Mouse (Mus musculus) heart, adult 2 months (tissue): ENCODE data around the gene Fhit. TPM values are rescaled to one million over a fixed set of nuclear protein-coding genes. Genes with fewer than 3 reads are reported as not detected.

Experiments used
- DNase-seq, 2 experiments: peaks; one replicate each; pipeline ENCODE4 v3.0.0; 2021
- H3K27ac ChIP-seq: fragments of 200-600 bp; 2 replicates; pipeline ENCODE4 v1.8.1; 2022
- H3K27me3 ChIP-seq: fragments of 200-500 bp; 2 replicates; pipeline ENCODE4 v1.6.1; 2012; ENCODE audit warnings: mild to moderate bottlenecking, low read length, inconsistent platforms, mixed read lengths; ENCODE audit not compliant: control insufficient read depth, insufficient read depth
- H3K36me3 ChIP-seq: fragments of 200-500 bp; 2 replicates; pipeline ENCODE4 v1.6.1; 2012; ENCODE audit warnings: low read length, inconsistent platforms; ENCODE audit not compliant: control insufficient read depth, insufficient read depth
- H3K4me1 ChIP-seq: fragments of 200-500 bp; 2 replicates; pipeline ENCODE4 v1.6.1; 2011; ENCODE audit warnings: low read length; ENCODE audit not compliant: control insufficient read depth, insufficient read depth
- H3K4me3 ChIP-seq: fragments of 200-600 bp; 2 replicates; pipeline ENCODE4 v1.8.1; 2022
- H3K79me2 ChIP-seq: fragments of 200-500 bp; replicated peaks from 2 replicates; pipeline ENCODE4 v1.6.1; 2012; ENCODE audit warnings: mild to moderate bottlenecking, inconsistent platforms, low read length, moderate library complexity, mixed read lengths; ENCODE audit not compliant: control insufficient read depth, insufficient read depth
- H3K9ac ChIP-seq: fragments of 200-500 bp; 2 replicates; pipeline ENCODE4 v1.6.1; 2012; ENCODE audit warnings: low read depth, mild to moderate bottlenecking, control low read depth, inconsistent platforms, low read length, mixed read lengths
- CTCF ChIP-seq: fragments of 200-600 bp; IDR thresholded peaks from 2 replicates; pipeline ENCODE4 v1.8.1; 2022; ENCODE audit warnings: antibody characterized with exemption, mild to moderate bottlenecking, moderate library complexity
- EP300 ChIP-seq: fragments of 200-500 bp; IDR thresholded peaks from 2 replicates; pipeline ENCODE4 v1.6.1; 2011; ENCODE audit warnings: low read depth, low read length, control low read depth; ENCODE audit not compliant: insufficient read depth
- POLR2A ChIP-seq: fragments of 200-500 bp; IDR thresholded peaks from 2 replicates; pipeline ENCODE4 v1.6.1; 2011; ENCODE audit warnings: mild to moderate bottlenecking, low read depth, low read length, control low read depth; ENCODE audit not compliant: insufficient read depth
- WGBS: fragments of 180-500 bp; shearing (Covaris S2); methylation state at CpG from one replicate; pipeline ENCODE4 v1.1.7; 2018; 5-methylcytosine and 5-hydroxymethylcytosine counted together
- intact Hi-C: fragments of 180-260 bp; cut with DNase I; formaldehyde crosslinking; loops from one replicate; pipeline ENCODE4 v1.15.1; 2025
- polyA plus RNA-seq: library from polyadenylated mRNA; depleted of rRNA; stranded (reverse); fragments of >200 nt; gene quantifications from 2 replicates; pipeline ENCODE4 v1.2.3, GENCODE M21; 2012
- total RNA-seq, 2 experiments: library from RNA; stranded (reverse); gene quantifications; 2 replicates each; pipeline ENCODE4 v1.2.3; 2021

The Fhit gene
- total and polyA plus RNA-seq, 3 experiments, result 1.7 to 2.3 (median 1.7) TPM

GRCm38 (mm10) chr14:10316764-10317163, 845.1 kb downstream of the Fhit start:
- Histone ChIP-seq H3K9ac (no peak overlapping the region), H3K79me2 (no peaks in the 10 kb centered on the region), H3K27me3 (no peaks in the 10 kb centered on the region), H3K4me1 (no peaks in the 10 kb centered on the region), H3K36me3 (no peaks in the 10 kb centered on the region), H3K27ac (no peak overlapping the region), H3K4me3 (no peak overlapping the region)
- no peak for DNase-seq
- intact Hi-C loops, result no loop called here
- whole genome bisulfite sequencing, result 54% methylated on average over 3 of the region's 3 CpGs
- no peak for TF ChIP-seq POLR2A
- no peak for TF ChIP-seq EP300
- no peak for TF ChIP-seq CTCF

- intact Hi-C loops, result no loop called here
- TF ChIP-seq EP300 (no peak), CTCF (no peak), POLR2A (no peak)
- H3K36me3 ChIP-seq, result no peaks in the 10 kb centered on the region
- DNase-seq, result no peak
- H3K4me1 ChIP-seq, result no peaks in the 10 kb centered on the region
- no peaks in the 10 kb centered on the region for H3K79me2 ChIP-seq
- no peak overlapping the region for H3K27ac ChIP-seq
- 32% methylated on average over 1 of the region's 1 CpGs for WGBS
- no peak overlapping the region for H3K9ac ChIP-seq
- no peak overlapping the region for H3K4me3 ChIP-seq
- H3K27me3 ChIP-seq, result no peaks in the 10 kb centered on the region
These were observed 849.6 kb downstream of the Fhit start for GRCm38 (mm10) chr14:10312190-10312589.

GRCm38 (mm10) chr14:10305286-10305685, 856.5 kb downstream of the Fhit start:
- no peak overlapping the region for H3K4me3 ChIP-seq
- no peaks in the 10 kb centered on the region for H3K4me1 ChIP-seq
- no peak for DNase-seq
- TF ChIP-seq POLR2A, result no peak
- TF ChIP-seq EP300, result no peak
- TF ChIP-seq CTCF, result no peak
- no peaks in the 10 kb centered on the region for H3K27me3 ChIP-seq
- intact Hi-C loops, result no loop called here
- H3K36me3 ChIP-seq, result no peaks in the 10 kb centered on the region
- H3K9ac ChIP-seq, result no peak overlapping the region
- H3K27ac ChIP-seq, result no peak overlapping the region
- no peaks in the 10 kb centered on the region for H3K79me2 ChIP-seq

GRCm38 (mm10) chr14:10301497-10301896, 860.3 kb downstream of the Fhit start:
- intact Hi-C loops, result no loop called here
- TF ChIP-seq POLR2A, result no peak
- no peak for TF ChIP-seq CTCF
- no peak for TF ChIP-seq EP300
- no peak overlapping the region for H3K27ac ChIP-seq
- H3K4me1 ChIP-seq, result no peaks in the 10 kb centered on the region
- H3K4me3 ChIP-seq, result no peak overlapping the region
- H3K79me2 ChIP-seq, result no peaks in the 10 kb centered on the region
- no peak overlapping the region for H3K9ac ChIP-seq
- 68% methylated on average over 1 of the region's 1 CpGs for WGBS
- no peaks in the 10 kb centered on the region for H3K27me3 ChIP-seq
- H3K36me3 ChIP-seq, result no peaks in the 10 kb centered on the region
- no peak for DNase-seq

GRCm38 (mm10) chr14:10300914-10301313, 860.9 kb downstream of the Fhit start:
- TF ChIP-seq POLR2A (no peak), EP300 (no peak), CTCF (no peak)
- intact Hi-C loops, result no loop called here
- Histone ChIP-seq H3K9ac (no peak overlapping the region), H3K27me3 (no peaks in the 10 kb centered on the region), H3K79me2 (no peaks in the 10 kb centered on the region), H3K4me3 (no peak overlapping the region), H3K4me1 (no peaks in the 10 kb centered on the region), H3K36me3 (no peaks in the 10 kb centered on the region), H3K27ac (no peak overlapping the region)
- 74% methylated on average over 3 of the region's 3 CpGs for WGBS
- no peak for DNase-seq

- DNase-seq, result no peak
- intact Hi-C loops, result no loop called here
- H3K9ac ChIP-seq, result no peak overlapping the region
- H3K4me1 ChIP-seq, result no peaks in the 10 kb centered on the region
- no peak overlapping the region for H3K4me3 ChIP-seq
- no peaks in the 10 kb centered on the region for H3K36me3 ChIP-seq
- H3K27me3 ChIP-seq, result no peaks in the 10 kb centered on the region
- WGBS, result 72% methylated on average over 2 of the region's 2 CpGs
- TF ChIP-seq POLR2A, result no peak
- TF ChIP-seq CTCF, result no peak
- no peak for TF ChIP-seq EP300
- no peak overlapping the region for H3K27ac ChIP-seq
- no peaks in the 10 kb centered on the region for H3K79me2 ChIP-seq
These were observed 862.8 kb downstream of the Fhit start for GRCm38 (mm10) chr14:10299030-10299429.

- no peak for TF ChIP-seq CTCF
- TF ChIP-seq POLR2A, result no peak
- WGBS, result 59% methylated on average over 5 of the region's 5 CpGs
- H3K9ac ChIP-seq, result no peak overlapping the region
- no peaks in the 10 kb centered on the region for H3K36me3 ChIP-seq
- H3K27ac ChIP-seq, result no peak overlapping the region
- H3K79me2 ChIP-seq, result no peaks in the 10 kb centered on the region
- H3K4me3 ChIP-seq, result no peak overlapping the region
- no peak for DNase-seq
- intact Hi-C loops, result no loop called here
- H3K27me3 ChIP-seq, result no peaks in the 10 kb centered on the region
- no peaks in the 10 kb centered on the region for H3K4me1 ChIP-seq
These were observed 872.8 kb downstream of the Fhit start for GRCm38 (mm10) chr14:10289043-10289442.
